Mouse (Mus musculus) embryo, embryonic 10.5 days (tissue): Measurements from ENCODE around the gene Prr30.
"Not testable (repeated sequence)": the region's sequence is repeated elsewhere in the genome, so short reads cannot be mapped to it uniquely, and the experiment has no call there.

Experiments
- DNase-seq: peaks from one replicate; pipeline ENCODE4 v3.0.0-alpha.2; 2015; ENCODE audit warnings: low spot score

Prr30 gene

GRCm38 (mm10) chr14:101200230-101200629 lies at the start of gene Prr30:
TSS of gene Prr30 (minus strand) at chr14:101200330.
- DNase-seq, result no peak

- DNase-seq, result no peak
These were observed 46.7 kb upstream of the Prr30 start for GRCm38 (mm10) chr14:101246793-101247192.

GRCm38 (mm10) chr14:101245706-101246105 lies 45.6 kb upstream of the Prr30 start:
- no peak for DNase-seq

- not testable (repeated sequence) for DNase-seq
These were observed 44.3 kb upstream of the Prr30 start for GRCm38 (mm10) chr14:101244441-101244840.

GRCm38 (mm10) chr14:101237965-101238364 lies 37.8 kb upstream of the Prr30 start:
- DNase-seq, result no peak

GRCm38 (mm10) chr14:101229068-101229467 lies 28.9 kb upstream of the Prr30 start:
- no peak for DNase-seq

GRCm38 (mm10) chr14:101222319-101222718 lies 22.2 kb upstream of the Prr30 start:
- DNase-seq, result no peak

- no peak for DNase-seq
These were observed 27.9 kb downstream of the Prr30 start for GRCm38 (mm10) chr14:101172258-101172657.
